Mouse (Mus musculus): ENCODE data around the gene Arl4c. TPM values are rescaled to one million over a fixed set of nuclear protein-coding genes. Genes with fewer than 3 reads are reported as not detected.

The Arl4c gene
- total RNA-seq, 1 experiment from 2014 or later: 11.2 TPM

DNA sequence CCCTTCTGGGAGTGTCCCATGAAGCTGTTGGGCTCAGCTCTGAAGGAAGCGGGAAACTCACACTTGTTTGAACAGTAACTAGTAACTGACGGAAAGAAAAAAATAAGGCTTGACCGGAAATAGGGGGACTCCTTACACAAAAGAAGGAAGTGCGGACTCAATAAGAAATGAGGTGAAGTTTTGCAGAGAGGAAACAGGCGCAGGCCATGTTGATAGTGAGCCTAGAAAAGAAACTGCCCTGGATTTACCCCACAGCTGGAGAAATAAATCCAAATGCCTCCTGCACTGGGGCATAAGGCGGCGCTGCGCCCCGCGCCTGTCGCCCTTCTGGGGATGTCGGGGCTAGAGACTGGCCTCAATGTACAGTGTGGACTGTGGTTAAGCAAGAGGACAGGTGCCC is 66.4 kb downstream of the Arl4c start:
- peak; percentile 12; the same call in 1 of the 2 replicates for ATAC-seq (replicated peaks; ENCODE audit: low read depth, poor library complexity, severe bottlenecking)

DNA sequence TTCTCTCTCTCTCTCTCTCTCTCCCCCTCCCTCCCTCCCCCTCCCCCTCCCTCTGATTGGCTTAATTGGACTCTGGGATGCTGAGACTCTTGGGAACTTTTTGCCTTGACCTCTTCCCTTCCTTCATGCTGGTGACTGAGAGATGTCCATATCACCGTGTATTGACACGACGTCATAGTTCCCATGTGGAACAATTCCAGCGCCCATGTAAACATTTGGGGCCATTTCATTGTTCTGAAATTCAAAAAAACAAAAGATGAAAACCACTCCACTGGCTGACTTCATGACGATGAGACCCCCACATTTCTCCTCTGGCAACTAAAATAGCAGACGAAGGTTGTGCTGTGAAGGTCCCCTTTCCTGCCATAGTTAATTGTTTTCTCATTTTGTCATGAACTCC is 69.2 kb downstream of the Arl4c start:
- ATAC-seq (replicated peaks; ENCODE audit: low read depth, poor library complexity, severe bottlenecking): no peak

DNA sequence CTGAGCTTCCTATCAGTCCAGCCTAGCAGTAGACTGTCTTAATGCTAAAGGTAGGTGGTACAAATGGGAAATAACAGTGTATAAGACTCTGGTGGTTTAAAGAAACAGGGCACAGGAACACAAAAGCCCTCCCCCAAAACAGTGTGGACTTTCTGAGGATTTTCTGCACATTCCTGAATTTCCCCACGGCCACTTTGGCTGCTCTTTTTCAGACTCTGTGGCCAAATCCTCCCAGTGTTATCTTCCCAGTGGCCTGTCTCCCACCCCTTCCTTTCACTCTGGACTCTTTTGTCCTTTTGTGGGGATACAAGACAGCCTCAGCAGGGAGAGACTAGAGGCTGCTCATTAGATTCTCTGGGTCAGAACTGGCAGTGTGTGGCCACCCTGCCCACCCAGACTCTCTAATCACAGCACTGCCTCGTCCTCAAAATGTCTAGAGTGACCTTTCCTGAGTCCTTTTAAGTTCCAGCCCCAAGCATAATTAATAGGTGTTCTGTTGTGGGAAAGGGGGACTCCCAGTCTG is 72.0 kb downstream of the Arl4c start:
- no peak for ATAC-seq (replicated peaks; ENCODE audit: low read depth, poor library complexity, severe bottlenecking)

GRCm38 (mm10) chr1:88625190-88625589 is 76.8 kb downstream of the Arl4c start:
- ATAC-seq (replicated peaks; ENCODE audit: low read depth, poor library complexity, severe bottlenecking): no peak

- ATAC-seq (replicated peaks; ENCODE audit: low read depth, poor library complexity, severe bottlenecking): no peak
These were observed 77.6 kb downstream of the Arl4c start for GRCm38 (mm10) chr1:88624376-88624775.

DNA sequence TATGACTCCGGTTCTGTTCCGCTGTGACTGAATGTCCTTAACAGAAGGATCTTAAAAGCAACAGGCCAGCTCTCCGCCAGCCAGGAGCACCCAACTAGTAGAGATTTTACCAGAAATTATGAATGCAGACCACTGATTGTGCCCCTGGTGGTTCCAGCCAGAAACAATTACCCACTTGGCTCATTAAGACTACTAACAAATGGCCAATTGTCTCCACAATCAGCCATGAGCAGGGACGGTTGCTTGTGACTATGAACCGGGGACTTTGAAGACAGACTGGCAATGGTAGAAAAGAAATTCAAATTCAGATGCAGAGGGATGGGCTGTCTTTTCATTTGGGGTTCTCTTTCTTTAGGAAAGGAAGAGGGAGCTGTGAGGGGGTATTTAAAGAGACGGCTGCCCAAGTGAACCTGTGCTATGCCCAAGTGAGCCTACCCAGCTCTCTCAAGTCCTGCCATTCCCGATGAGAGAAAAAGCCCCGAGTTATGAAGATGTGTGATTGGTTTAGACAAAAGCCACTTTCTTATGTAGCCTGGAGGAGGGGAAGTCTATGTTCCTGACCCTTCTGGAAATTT is 78.4 kb downstream of the Arl4c start:
- no peak for ATAC-seq (replicated peaks; ENCODE audit: low read depth, poor library complexity, severe bottlenecking)

Other genes with a start within 250 kb of the Arl4c start
- gene Glrp1, start 192.2 kb downstream of the Arl4c start, total RNA-seq (2017): 0.91 and 3.2 TPM in 2 replicates